In the genomic region with DNA sequence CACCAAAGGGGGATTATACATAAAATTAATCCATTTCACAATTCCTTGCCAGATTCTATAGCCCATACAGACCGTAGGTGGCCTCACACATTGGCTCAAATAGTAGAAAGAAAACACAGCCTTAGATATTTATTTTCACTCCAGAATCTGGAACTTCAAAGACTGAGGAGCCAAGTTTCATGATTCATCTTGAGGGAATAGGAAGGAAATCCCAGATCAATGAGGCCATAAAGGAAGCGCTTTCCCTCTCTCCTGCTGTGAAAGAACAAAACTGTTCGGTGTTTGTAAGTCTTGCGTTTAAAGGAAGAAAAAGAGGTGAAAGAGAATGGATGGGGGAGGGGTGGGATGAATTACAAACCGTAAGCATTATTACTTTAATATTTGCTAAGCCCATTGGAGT, we compare ENCODE assay signal across 12 mouse cellular contexts.
"Had no signal": no experiment of that assay in that cellular context is flagged by ENCODE, and none has a peak within 500 bp of the region (broad histone marks: within the 10 kb centered on the region; RNA-seq: fewer than 3 reads in every experiment).

No protein-coding gene starts in this region.

- H3K9me3 ChIP-seq: limb, embryonic 12.5 days; midbrain, embryonic 12.5 days; neural tube, embryonic 15.5 days had no signal

- H3K36me3 ChIP-seq: limb, embryonic 12.5 days; midbrain, embryonic 12.5 days; neural tube, embryonic 15.5 days had no signal

- DNase-seq: kidney, postnatal 25 days; lung, adult 18-20 months; right cerebral cortex, adult 18-20 months; right cerebral cortex, postnatal 25 days; thymus, postnatal 4 days had no signal

- H3K27me3 ChIP-seq: limb, embryonic 12.5 days; midbrain, embryonic 12.5 days; neural tube, embryonic 15.5 days had no signal

- H3K27ac ChIP-seq: left cerebral cortex, adult 2 months; limb, embryonic 12.5 days; liver, embryonic 14.5 days; neural tube, embryonic 15.5 days; stomach, postnatal 0 days had no signal

- H3K4me2 ChIP-seq: limb, embryonic 12.5 days; midbrain, embryonic 12.5 days; neural tube, embryonic 15.5 days had no signal

- H3K4me3 ChIP-seq: left cerebral cortex, adult 2 months; limb, embryonic 12.5 days; midbrain, embryonic 12.5 days; myocyte; neural tube, embryonic 15.5 days had no signal

- H3K9ac ChIP-seq: limb, embryonic 12.5 days; liver, embryonic 14.5 days; midbrain, embryonic 12.5 days; neural tube, embryonic 15.5 days had no signal
